Mouse (Mus musculus): ENCODE measurements around the gene Npdc1. TPM values are rescaled to one million over a fixed set of nuclear protein-coding genes. Genes with fewer than 3 reads are reported as not detected.

The Npdc1 gene
- polyA plus RNA-seq, 1 experiment from 2014 or later, result 19.5 TPM

DNA sequence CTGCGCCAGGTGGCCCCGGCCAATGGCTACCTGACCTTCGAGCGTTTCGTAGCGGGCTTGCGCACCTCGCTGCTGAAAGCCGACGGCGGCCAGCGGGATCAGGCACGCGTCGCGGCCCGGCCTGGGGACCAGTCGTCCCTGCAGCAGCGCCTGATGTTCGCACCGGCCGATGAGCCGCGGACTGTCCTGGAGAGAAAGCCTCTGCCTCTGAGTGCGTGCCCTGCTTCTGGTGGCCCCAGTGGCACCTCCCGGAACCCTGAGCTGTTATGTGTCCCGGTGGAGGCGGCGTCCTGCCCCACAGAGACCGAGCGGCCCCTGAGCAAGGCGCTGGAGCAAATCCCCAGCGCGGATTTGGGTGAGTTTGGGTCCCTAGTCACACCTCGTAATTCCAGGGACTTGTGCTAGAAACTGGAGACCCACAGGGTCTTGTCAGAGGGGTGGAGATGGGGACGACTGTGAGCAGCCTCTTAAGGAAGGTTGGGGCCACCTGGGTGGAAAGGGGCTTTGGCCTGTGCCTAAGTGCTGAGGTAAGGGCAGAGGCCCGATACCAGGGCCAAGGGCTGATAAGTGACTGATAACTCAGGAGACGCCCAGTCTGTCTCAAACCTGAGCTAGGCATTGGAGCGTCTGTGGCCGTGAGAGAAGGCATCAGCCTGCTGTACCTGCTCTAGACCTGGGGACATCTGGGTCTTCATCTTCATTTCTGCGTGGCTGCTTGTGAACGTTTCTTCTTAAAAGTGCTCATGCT lies 26.3 kb upstream of the Npdc1 start:
- peak overlapping the region; percentile 54; the same call in 1 of the 2 replicates for H3K27ac ChIP-seq (ENCODE audit: low read depth)
- H3K4me1 ChIP-seq (ENCODE audit: insufficient read depth), result peaks cover 5% of the 10 kb centered on the region; the same call in 1 of the 2 replicates
- DNase-seq (no peak), ATAC-seq (ENCODE audit: insufficient read depth) (peak; percentile 17)
- no peak for TF ChIP-seq CTCF (IDR thresholded peaks at IDR 0.05; ENCODE audit: low read depth)
- 1% methylated on average over 42 of the region's 42 CpGs for WGBS
- H3K4me3 ChIP-seq (ENCODE audit: low read depth, low read length), result peak overlapping the region; percentile 85
- peak overlapping the region; percentile 72 for H3K9ac ChIP-seq
- peak overlapping the region; percentile 95 for H3K4me2 ChIP-seq
- peaks cover 31% of the 10 kb centered on the region for H3K36me3 ChIP-seq (ENCODE audit: insufficient read depth)
- no peaks in the 10 kb centered on the region for H3K27me3 ChIP-seq (ENCODE audit: insufficient read depth, low read length)
- H3K9me3 ChIP-seq (ENCODE audit: low read depth, low read length), result no peaks in the 10 kb centered on the region

DNA sequence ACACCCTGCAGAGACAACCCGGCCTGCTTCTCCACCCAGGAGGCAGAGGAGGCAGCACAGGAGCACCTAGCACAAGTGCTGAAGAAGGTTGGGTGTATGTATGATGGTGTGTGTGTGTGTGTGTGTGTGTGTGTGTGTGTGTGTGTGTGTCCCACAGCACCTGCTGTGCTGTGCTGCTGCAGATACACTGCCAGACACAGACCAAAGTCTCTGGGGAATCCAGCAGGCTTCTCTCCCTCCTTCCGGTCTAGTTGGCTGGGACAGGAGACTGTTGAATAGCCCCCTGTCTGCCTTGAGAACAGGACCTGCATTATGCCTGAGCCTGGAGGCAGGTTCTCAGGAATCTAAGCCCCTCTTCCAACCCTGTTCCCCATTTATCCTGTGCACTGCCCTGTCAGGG lies 25.7 kb upstream of the Npdc1 start:
- ATAC-seq (ENCODE audit: insufficient read depth) (no peak), DNase-seq (no peak)
- Histone ChIP-seq H3K4me3 (ENCODE audit: low read depth, low read length) (peak overlapping the region; percentile 85), H3K27ac (ENCODE audit: low read depth) (no peak overlapping the region), H3K9ac (peak overlapping the region; percentile 72), H3K27me3 (ENCODE audit: insufficient read depth, low read length) (no peaks in the 10 kb centered on the region), H3K4me2 (peak overlapping the region; percentile 95), H3K36me3 (ENCODE audit: insufficient read depth) (peaks cover 31% of the 10 kb centered on the region), H3K4me1 (ENCODE audit: insufficient read depth) (peaks cover 5% of the 10 kb centered on the region; the same call in 1 of the 2 replicates), H3K9me3 (ENCODE audit: low read depth, low read length) (no peaks in the 10 kb centered on the region)
- WGBS, result 46% methylated on average over 2 of the region's 2 CpGs
- no peak for TF ChIP-seq CTCF (IDR thresholded peaks at IDR 0.05; ENCODE audit: low read depth)

DNA sequence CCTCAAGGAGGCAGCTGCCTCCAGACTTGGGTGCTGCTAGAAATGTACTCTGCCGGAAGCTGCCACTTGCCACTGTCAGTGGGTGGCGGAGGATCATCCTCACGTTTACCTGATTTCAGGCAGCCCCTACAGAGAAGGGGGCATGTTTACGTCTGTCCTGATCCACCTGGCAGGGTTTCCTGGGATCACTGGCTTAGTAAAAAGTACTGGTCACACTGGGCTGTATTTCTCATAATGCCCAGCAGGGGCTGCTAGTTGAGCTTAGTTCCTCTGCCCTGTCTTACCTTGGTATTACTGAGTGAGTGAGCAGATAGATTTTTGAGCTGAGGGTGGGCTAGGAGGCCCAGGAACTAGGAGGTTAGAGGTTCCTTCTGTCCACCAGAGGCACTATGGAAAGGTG lies 22.6 kb upstream of the Npdc1 start:
- Histone ChIP-seq H3K27ac (ENCODE audit: low read depth) (no peak overlapping the region), H3K4me3 (ENCODE audit: low read depth, low read length) (no peak overlapping the region), H3K27me3 (ENCODE audit: insufficient read depth, low read length) (no peaks in the 10 kb centered on the region), H3K9me3 (ENCODE audit: low read depth, low read length) (no peaks in the 10 kb centered on the region), H3K36me3 (ENCODE audit: insufficient read depth) (peaks cover 31% of the 10 kb centered on the region), H3K9ac (no peak overlapping the region), H3K4me2 (no peak overlapping the region), H3K4me1 (ENCODE audit: insufficient read depth) (peaks cover 5% of the 10 kb centered on the region; the same call in 1 of the 2 replicates)
- DNase-seq (peak; percentile 72), ATAC-seq (ENCODE audit: insufficient read depth) (no peak)
- WGBS, result 52% methylated on average over 4 of the region's 4 CpGs
- peak; percentile 79 for TF ChIP-seq CTCF (IDR thresholded peaks at IDR 0.05; ENCODE audit: low read depth)

DNA sequence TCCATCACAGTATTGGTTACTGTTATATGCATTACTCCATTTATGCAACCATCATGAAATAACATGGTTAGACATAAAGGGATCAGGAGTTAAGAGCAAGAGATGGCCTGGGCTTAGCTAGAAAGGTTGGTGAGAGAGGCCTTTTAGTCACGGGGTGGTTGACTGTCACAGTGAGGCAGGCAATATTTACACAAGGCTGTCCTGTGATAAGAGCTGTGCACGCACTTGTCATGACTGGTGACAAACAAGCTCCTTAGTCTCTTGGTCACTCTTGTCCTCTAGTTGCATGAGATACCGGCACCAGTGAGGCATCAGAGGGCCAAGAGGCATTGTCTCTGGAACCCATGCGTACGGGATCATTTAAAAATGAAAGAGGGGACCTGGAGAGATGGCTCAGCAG lies 14.7 kb upstream of the Npdc1 start:
- WGBS, result 48% methylated on average over 5 of the region's 5 CpGs
- no peak for TF ChIP-seq CTCF (IDR thresholded peaks at IDR 0.05; ENCODE audit: low read depth)
- Histone ChIP-seq H3K4me3 (ENCODE audit: low read depth, low read length) (no peak overlapping the region), H3K27ac (ENCODE audit: low read depth) (no peak overlapping the region), H3K27me3 (ENCODE audit: insufficient read depth, low read length) (no peaks in the 10 kb centered on the region), H3K36me3 (ENCODE audit: insufficient read depth) (no peaks in the 10 kb centered on the region), H3K4me1 (ENCODE audit: insufficient read depth) (no peaks in the 10 kb centered on the region), H3K4me2 (no peak overlapping the region), H3K9ac (no peak overlapping the region), H3K9me3 (ENCODE audit: low read depth, low read length) (no peaks in the 10 kb centered on the region)
- ATAC-seq (ENCODE audit: insufficient read depth) (no peak), DNase-seq (no peak)

DNA sequence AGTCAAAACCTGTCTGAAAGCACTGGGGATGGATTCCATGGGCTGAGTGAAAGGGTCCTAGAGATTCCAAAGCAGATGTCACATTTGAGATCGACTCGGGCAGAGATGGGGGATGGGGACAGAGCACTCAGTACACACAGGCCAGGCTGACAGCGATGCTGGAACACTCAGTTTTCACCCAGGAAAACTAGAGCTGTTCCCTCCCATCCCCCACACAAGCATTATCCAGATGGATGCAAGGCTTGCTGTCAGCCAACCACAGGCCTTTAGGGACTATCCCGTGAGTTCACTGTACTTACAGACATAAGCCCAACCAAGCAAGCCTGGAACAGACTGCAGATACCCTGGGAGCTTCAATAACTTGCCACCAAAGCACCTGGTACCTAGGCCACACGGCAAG lies 7.9 kb upstream of the Npdc1 start:
- Histone ChIP-seq H3K27ac (ENCODE audit: low read depth) (no peak overlapping the region), H3K36me3 (ENCODE audit: insufficient read depth) (no peaks in the 10 kb centered on the region), H3K4me2 (no peak overlapping the region), H3K9ac (no peak overlapping the region), H3K27me3 (ENCODE audit: insufficient read depth, low read length) (peaks cover 19% of the 10 kb centered on the region), H3K4me3 (ENCODE audit: low read depth, low read length) (no peak overlapping the region), H3K9me3 (ENCODE audit: low read depth, low read length) (no peaks in the 10 kb centered on the region), H3K4me1 (ENCODE audit: insufficient read depth) (0 out of 2 replicates have a peak, but pooled peaks cover 8% of the 10 kb centered on the region)
- ATAC-seq (ENCODE audit: insufficient read depth) (no peak), DNase-seq (no peak)
- WGBS, result 46% methylated on average over 5 of the region's 5 CpGs
- no peak for TF ChIP-seq CTCF (IDR thresholded peaks at IDR 0.05; ENCODE audit: low read depth)

DNA sequence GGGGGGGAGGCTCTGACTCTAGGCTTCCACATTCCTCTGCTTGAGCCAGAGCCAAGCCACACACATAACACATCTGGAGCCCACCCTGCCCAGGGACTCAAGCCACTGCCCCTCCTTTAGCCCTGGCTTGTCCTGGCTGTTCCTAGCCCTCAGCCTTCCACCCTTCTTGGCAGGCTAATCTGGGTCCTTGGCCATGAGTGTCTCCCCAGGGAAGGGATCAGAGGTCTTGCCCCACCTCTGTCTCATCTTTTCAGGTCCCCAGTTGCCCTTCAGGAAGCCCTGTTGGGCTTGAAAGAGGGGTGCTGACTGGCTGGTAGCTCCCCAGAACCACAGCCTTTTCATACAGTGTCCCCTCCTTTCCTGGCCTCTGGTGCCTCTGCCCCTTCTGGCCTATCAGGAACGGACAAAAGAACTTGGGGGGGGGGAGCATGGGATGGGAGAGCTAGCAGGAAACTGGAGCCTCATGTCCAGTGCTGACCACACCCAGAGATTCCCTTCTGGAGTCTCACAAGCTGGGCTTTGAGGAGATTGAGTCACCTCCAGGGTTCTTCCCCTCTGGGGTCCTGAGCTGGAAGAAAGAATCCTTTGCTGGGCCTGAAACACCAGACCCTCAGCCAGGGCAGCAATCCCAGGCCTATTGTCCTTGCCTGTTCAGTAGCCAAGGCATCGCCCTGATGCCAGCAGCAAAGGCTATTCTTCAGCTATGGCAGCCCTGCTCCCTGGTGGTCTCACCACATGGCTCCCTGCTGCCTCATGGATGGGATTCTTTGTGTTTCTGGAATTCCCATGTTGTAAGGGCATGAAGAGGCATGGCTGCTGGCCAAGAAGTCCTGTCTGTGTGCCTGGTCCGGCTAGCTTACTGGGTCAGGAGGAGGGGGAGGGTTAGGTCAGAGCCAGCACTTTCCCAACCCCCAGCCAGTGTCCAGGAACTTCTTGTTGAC lies 4.6 kb upstream of the Npdc1 start:
- no peak for TF ChIP-seq CTCF (IDR thresholded peaks at IDR 0.05; ENCODE audit: low read depth)
- peak; percentile 39 for DNase-seq
- WGBS, result 37% methylated on average over 3 of the region's 3 CpGs
- H3K9ac ChIP-seq, result no peak overlapping the region
- H3K27me3 ChIP-seq (ENCODE audit: insufficient read depth, low read length), result peaks cover 47% of the 10 kb centered on the region
- no peak overlapping the region for H3K4me3 ChIP-seq (ENCODE audit: low read depth, low read length)
- H3K27ac ChIP-seq (ENCODE audit: low read depth), result no peak overlapping the region
- H3K36me3 ChIP-seq (ENCODE audit: insufficient read depth), result no peaks in the 10 kb centered on the region
- 0 out of 2 replicates have a peak, but pooled peaks cover 8% of the 10 kb centered on the region for H3K4me1 ChIP-seq (ENCODE audit: insufficient read depth)
- H3K9me3 ChIP-seq (ENCODE audit: low read depth, low read length), result no peaks in the 10 kb centered on the region
- no peak overlapping the region for H3K4me2 ChIP-seq
- peak; percentile 60; the same call in 1 of the 2 replicates for ATAC-seq (ENCODE audit: insufficient read depth)
